Mouse (Mus musculus): ENCODE results near the gene Mgmt. TPM values are rescaled to one million over a fixed set of nuclear protein-coding genes. Genes with fewer than 3 reads are reported as not detected.

Mgmt gene
- total and polyA plus RNA-seq, 3 experiments: not detected

DNA sequence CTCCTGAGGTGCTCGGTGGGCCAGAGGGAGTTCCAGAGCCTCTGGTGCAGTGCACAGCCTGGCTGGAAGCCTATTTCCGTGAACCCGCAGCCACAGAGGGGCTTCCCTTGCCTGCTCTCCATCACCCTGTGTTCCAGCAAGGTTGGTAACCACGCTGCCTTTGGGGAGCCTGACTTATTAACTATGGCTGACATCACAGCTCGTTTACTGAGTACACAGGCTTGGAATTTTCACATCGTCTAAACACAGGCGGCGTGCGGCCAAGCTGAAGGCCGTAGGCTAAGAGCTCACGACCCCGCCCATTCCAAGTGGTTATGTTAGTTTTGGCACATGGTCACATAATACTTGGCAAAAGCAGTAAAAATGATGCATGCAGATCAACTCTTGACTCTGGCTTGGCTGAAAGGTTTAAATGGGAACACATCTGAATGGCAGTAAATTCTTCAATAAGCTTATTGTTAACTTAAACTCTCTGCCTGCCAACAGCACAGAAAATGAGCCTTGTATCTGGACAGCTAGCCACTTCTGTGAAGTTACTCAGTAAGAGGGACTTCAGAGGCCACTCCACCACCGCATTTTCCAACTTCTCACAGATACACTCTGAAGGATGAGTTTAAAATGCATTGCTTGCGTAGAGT, 191.7 kb downstream of the Mgmt start:
- DNase-seq (ENCODE audit: low read depth, low spot score): no peak

DNA sequence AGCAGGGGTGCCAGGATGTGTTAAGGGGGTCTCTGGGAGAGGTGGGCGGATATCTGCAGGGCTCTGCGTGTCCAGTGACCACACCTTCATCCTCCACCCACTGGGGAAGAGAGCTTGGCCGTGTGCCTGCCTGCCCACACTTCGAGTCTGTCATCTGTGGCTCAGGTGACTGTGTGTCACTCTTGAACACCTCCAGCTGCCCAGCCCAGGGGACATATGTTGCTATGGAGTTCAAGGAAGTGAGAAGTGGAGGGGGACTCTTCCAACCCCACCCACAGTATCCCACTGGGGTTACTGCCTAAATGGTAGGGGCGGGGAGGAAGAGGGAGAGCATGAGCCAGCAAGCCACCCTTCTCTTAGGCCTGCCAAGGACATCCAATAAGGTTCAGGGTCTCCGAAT, 192.7 kb downstream of the Mgmt start:
- Histone ChIP-seq H3K36me3 (ENCODE audit: control insufficient read depth in 1 of 2, insufficient read depth in 2 of 2, low read length in 2 of 2) (no peaks in the 10 kb centered on the region), H3K79me2 (ENCODE audit: control insufficient read depth, insufficient read depth, low read length, poor library complexity) (no peaks in the 10 kb centered on the region), H3K4me3 (ENCODE audit: control insufficient read depth in 1 of 2, insufficient read depth in 1 of 2, low read depth in 2 of 2, low read length in 2 of 2) (no peak overlapping the region), H3K9me3 (replicated peaks; ENCODE audit: insufficient read depth, low read length) (no peaks in the 10 kb centered on the region), H3K27ac (ENCODE audit: control insufficient read depth, low read depth, low read length) (no peak overlapping the region), H3K27me3 (ENCODE audit: control insufficient read depth in 1 of 2, insufficient read depth in 2 of 2, low read length in 2 of 2) (no peaks in the 10 kb centered on the region), H3K9ac (ENCODE audit: control insufficient read depth, low read depth, low read length, poor library complexity, severe bottlenecking) (no peak overlapping the region), H3K4me1 (ENCODE audit: control insufficient read depth in 1 of 2, insufficient read depth in 2 of 2, low read length in 2 of 2) (no peaks in the 10 kb centered on the region)
- TF ChIP-seq ELF1 (IDR thresholded peaks at IDR 0.05; ENCODE audit: low read depth, low read length): no peak
- no peak for TF ChIP-seq POLR2AphosphoS2 (IDR thresholded peaks at IDR 0.05; ENCODE audit: low read length)
- no peak for TF ChIP-seq MYC (IDR thresholded peaks at IDR 0.05; ENCODE audit: low read depth, low read length)
- no peak for TF ChIP-seq RCOR1 (IDR thresholded peaks at IDR 0.05; ENCODE audit: low read depth, low read length)
- no peak for TF ChIP-seq BHLHE40 (IDR thresholded peaks at IDR 0.05; ENCODE audit: borderline replicate concordance, low read depth, low read length)
- no peak for DNase-seq (ENCODE audit: low read depth, low spot score)

More for the DNA sequence above, 191.7 kb downstream of the Mgmt start:
- TF ChIP-seq GATA1 (IDR thresholded peaks at IDR 0.05; ENCODE audit: low read depth, low read length) (no peak), MYC (IDR thresholded peaks at IDR 0.05; ENCODE audit: low read depth, low read length) (no peak), MEF2A (IDR thresholded peaks at IDR 0.05; ENCODE audit: extremely low read depth, insufficient replicate concordance, low read depth, low read length, poor library complexity, severe bottlenecking) (no peak), RCOR1 (IDR thresholded peaks at IDR 0.05; ENCODE audit: low read depth, low read length) (no peak), TAL1 (IDR thresholded peaks at IDR 0.05; ENCODE audit: low read length) (no peak), EP300 (IDR thresholded peaks at IDR 0.05; ENCODE audit: low read depth in 1 of 2, low read length in 2 of 2) (no peak), KAT2A (conservative IDR thresholded peaks at IDR 0.05; ENCODE audit: low read depth, low read length) (no peak), ZMIZ1 (IDR thresholded peaks at IDR 0.05; ENCODE audit: low read depth, low read length) (no peak), NELFE (IDR thresholded peaks at IDR 0.05; ENCODE audit: low read depth, low read length) (no peak), CHD2 (IDR thresholded peaks at IDR 0.05; ENCODE audit: low read length) (no peak), TCF12 (IDR thresholded peaks at IDR 0.05; ENCODE audit: low read depth, low read length) (no peak), NRF1 (IDR thresholded peaks at IDR 0.05; ENCODE audit: insufficient read depth, low read depth, low read length, poor library complexity, severe bottlenecking) (no peak), MYB (IDR thresholded peaks at IDR 0.05; ENCODE audit: low read depth, low read length) (no peak), MXI1 (IDR thresholded peaks at IDR 0.05; ENCODE audit: low read depth, low read length) (no peak), ZKSCAN1 (IDR thresholded peaks at IDR 0.05; ENCODE audit: low read depth, low read length) (no peak), USF1 (IDR thresholded peaks at IDR 0.05; ENCODE audit: low read depth, low read length) (no peak), MAZ (IDR thresholded peaks at IDR 0.05; ENCODE audit: low read depth, low read length) (no peak), MAX (IDR thresholded peaks at IDR 0.05; ENCODE audit: low read length) (no peak)
- Histone ChIP-seq H3K9ac (ENCODE audit: control insufficient read depth, low read depth, low read length, poor library complexity, severe bottlenecking) (no peak overlapping the region), H3K4me1 (ENCODE audit: control insufficient read depth in 1 of 2, insufficient read depth in 2 of 2, low read length in 2 of 2) (no peaks in the 10 kb centered on the region), H3K9me3 (replicated peaks; ENCODE audit: insufficient read depth, low read length) (no peaks in the 10 kb centered on the region), H3K27ac (ENCODE audit: control insufficient read depth, low read depth, low read length) (no peak overlapping the region), H3K27me3 (ENCODE audit: control insufficient read depth in 1 of 2, insufficient read depth in 2 of 2, low read length in 2 of 2) (no peaks in the 10 kb centered on the region), H3K4me3 (ENCODE audit: control insufficient read depth in 1 of 2, insufficient read depth in 1 of 2, low read depth in 2 of 2, low read length in 2 of 2) (no peak overlapping the region), H3K79me2 (ENCODE audit: control insufficient read depth, insufficient read depth, low read length, poor library complexity) (no peaks in the 10 kb centered on the region), H3K36me3 (ENCODE audit: control insufficient read depth in 1 of 2, insufficient read depth in 2 of 2, low read length in 2 of 2) (no peaks in the 10 kb centered on the region)
